Mouse (Mus musculus) naive thymus-derived CD4-positive, alpha-beta T cell, adult 2 months (primary cell): ENCODE results near the gene Ppp1r14a.

Experiments used
- DNase-seq: peaks from one replicate; pipeline ENCODE4 v3.0.0-alpha.2; 2011; ENCODE audit warnings: low read depth

Ppp1r14a gene

DNA sequence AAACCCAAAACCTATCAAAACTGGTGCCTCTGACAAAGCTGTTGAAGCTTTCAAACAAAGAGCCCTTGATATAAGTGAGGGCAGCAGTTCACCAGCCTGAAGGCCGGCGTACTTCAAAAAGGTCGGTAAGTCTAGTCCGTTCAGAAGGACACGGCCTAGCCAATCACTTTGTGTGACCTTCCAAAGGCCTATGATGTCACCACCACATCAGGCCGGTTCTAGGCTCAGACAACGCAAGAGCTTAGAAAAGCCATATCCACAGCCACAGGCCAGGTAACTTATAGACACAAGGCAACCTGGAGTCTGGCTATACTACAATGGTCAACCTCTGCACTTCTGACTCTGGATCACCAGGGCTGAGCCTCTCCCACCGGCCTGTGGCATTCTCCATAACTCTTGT lies 9.2 kb upstream of the Ppp1r14a start:
- DNase-seq: no peak

DNA sequence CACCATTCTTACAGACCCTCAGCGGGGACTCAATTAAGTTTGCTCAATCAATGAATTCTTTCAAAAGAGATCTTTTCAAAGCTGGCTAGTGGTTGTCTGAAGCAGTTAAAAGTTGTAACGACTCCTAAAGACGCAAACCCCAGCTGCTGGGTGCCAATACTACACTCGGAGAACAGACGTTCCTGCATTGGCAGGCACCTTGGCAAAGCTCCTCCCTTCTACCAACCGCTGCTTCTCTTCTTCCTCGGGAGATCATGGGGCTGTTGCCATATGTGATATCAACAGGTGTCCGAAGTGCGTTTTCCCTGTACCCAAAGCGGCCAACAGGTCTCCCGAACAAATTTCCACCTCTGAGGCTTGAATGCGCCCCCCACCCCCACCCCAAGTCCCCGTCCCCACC lies 8.3 kb upstream of the Ppp1r14a start:
- DNase-seq: peak; percentile 52

DNA sequence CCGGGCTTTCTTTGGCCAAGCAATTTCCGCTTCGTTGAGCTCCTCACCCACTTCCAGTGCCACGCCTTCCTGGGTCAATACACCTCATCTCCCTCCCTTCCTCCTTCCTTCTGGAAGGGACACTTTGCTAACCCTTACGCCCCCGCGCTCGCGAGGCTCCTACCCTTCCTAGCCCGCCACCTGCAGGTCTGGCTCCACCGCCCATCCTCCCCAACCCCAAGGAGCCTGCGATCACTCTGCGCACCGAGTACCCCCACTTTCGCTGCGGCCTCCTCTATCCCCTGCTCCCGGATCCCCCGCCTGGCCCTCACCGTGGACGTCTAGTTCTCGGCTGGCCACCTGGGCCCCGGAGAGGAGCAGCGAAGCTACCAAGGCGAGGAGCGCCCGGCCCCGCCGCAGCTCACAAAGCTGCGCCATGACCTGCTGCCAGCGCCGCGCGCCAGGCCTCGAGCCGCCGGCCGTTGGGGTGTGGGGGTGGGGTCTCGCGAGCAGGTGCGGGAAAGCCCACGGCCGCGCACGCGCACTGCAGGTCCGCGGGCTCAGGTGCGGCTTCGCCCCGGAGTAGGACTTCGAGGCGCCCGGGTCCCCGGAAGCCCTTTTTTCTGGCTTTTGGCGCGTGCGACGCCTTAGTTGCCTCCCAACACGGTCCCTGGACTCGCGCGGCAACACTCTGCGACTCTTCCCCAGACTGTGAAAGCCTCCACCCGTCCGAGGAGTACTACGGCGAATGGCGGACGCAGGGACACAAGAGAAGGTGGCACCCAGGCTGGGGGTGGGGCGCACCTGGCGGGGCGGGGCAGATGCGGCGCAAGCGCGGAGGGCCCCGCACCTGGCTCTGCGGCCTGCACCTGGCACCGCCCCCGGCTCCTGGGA lies 7.7 kb upstream of the Ppp1r14a start, which contains the start of gene Spint2:
Gene Spint2 (minus strand): TSS at position 712 of the 873 bp plus-strand sequence.
- DNase-seq: peak; percentile 78

DNA sequence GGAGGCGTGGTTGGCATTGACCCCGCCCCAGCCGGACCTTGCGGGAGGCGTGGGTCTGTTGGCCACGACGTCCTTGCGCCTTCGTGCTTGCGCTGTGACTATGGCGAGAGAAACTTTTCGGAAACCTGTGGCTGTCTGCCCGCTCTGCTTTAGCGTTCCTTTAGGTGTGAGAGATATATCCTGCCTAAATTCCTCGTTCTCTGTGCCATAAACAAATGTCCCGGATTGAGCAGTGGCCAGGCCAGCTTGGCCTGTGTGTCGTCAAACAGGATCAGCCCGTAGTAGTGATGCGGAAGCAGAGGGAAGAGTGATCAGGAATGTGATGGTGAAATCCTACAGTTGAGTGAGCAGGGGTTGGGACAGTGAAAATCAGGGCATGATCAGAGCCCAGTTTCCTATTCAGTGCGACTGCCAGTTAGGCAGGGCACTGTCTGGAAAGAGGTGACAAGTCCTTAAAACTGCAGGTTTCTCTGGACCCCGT lies 7.0 kb upstream of the Ppp1r14a start:
- DNase-seq: no peak

DNA sequence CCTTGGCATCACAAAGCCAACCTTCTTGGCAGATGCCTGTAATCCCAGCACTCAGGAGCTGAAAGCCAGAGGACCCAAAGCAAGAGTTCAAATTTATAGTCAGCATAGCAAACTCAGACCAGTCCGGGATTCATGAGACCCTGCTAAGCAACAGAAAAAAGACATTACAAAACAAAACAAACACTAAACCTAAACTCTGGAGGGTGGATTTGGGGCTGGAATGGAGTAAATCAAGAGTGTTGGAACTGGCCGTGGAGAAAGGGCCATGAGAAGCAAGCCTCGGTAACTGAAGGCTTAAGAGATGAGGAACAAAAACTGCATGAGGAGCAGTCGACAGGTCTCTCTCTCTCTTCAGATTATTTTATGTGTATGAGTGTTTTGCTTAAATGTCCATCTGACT lies 5.2 kb upstream of the Ppp1r14a start:
- no peak for DNase-seq

DNA sequence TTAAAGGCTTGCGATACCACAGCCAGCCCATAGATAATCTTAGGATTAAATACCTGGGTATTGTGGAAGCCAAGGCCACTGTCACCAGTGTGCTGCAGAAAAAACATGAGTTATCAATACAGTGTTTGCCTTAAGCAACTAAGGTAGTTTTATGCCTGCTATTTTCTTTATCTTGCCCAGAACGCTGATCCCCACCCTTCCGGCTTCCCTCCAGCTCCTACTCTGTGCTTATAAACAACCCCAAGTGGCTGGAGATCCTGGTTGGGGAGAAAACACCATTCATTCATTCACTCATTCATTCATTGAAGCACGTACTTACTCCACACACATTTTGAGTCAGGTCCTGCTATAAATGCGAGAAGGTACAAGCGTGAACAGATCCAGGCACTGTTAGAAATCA lies 4.6 kb upstream of the Ppp1r14a start:
- DNase-seq: no peak

DNA sequence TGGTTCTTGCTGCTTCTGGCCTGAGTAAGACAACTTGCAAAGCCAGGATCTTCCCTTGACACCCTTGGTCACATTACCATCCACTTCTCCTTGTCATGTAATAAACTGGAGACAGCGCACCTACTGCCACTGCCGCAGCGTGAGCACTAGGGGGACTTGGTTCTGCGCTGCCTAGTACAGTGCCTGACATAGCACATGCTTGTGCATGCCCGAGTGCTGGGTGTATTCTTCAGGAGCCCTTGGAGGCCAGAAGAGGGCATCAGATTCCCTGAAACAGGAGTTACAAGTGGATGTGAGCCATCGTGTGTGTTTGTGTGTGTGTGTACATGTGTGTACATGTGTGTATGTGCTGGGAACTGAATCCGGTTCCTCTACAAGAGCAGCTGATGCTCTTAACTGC lies 1.6 kb upstream of the Ppp1r14a start:
- no peak for DNase-seq

DNA sequence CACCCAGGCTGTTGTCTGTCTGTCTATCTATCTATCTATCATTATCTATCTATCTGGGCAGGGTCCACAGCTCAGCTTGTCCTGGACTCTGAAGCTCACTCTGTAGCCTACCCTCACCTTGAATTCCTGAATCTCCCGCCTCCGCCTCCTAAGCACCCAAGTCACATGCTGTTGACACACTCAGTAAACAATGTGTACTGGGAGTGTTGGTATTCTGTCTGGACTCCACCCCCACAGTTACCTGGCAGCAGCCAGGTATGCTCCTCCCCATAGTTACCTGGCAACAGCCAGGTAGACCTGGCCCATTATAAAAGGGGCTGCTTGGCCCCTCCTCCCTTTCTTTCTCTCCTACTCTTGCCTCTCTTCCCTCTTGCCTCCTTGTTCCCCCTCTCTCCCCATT lies 1.0 kb upstream of the Ppp1r14a start:
- DNase-seq: no peak

DNA sequence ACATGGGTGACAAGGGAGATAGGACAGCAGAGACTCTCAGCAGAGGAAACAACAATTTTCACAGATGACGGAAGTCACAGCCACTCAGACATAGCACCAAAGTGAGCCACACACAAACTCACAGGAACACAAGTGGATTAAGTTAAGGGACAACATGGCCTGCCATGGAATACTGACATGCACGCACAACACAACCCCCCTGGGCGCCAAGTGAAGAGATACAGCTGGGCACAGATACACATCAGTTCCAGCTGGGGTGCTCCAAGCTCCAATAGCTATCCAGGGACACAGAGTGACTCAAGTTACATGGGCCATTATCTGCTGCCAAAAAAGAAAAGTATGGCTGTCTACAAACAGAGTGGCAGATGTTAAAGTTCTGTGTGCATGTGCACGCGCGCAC lies 748 bp downstream of the Ppp1r14a start:
- DNase-seq: no peak

DNA sequence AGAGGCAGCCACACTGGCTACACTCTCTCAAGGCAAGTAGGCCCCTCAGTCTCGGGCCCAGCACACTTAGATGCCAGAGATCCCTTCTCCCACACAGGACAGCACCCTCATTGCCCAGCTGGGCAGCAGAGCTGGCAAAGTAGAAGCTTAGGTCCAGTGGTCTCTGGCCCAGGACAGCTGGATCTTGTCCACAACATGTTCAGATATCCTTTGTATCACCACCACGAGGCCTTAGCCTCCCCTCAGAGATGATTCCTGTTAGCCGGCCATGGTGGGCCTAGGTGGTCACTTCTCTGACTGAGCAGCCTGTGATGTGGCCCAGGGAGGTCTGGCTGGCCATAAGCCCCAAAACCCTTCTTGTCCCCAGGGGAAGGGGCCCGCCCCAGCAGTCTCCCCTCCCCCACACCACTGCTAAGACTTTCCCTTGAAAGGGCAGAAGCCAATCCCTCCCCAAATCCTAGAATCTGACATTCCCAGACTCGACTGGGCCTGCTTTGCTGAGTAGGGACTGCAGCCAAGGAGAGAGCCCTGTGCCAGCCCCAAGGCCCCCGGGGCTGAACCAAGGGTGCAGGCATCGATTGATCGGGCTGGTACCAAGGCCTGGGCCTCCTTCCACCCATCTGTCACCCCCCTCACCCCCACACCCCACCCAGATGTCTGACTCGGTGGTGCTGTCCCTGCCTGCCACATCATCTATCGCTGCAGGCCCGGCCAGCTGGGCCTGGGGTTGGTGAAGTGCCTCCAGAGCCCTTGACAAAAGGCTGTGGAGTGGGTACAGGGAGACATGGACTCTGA lies 1.8 kb downstream of the Ppp1r14a start:
- no peak for DNase-seq

DNA sequence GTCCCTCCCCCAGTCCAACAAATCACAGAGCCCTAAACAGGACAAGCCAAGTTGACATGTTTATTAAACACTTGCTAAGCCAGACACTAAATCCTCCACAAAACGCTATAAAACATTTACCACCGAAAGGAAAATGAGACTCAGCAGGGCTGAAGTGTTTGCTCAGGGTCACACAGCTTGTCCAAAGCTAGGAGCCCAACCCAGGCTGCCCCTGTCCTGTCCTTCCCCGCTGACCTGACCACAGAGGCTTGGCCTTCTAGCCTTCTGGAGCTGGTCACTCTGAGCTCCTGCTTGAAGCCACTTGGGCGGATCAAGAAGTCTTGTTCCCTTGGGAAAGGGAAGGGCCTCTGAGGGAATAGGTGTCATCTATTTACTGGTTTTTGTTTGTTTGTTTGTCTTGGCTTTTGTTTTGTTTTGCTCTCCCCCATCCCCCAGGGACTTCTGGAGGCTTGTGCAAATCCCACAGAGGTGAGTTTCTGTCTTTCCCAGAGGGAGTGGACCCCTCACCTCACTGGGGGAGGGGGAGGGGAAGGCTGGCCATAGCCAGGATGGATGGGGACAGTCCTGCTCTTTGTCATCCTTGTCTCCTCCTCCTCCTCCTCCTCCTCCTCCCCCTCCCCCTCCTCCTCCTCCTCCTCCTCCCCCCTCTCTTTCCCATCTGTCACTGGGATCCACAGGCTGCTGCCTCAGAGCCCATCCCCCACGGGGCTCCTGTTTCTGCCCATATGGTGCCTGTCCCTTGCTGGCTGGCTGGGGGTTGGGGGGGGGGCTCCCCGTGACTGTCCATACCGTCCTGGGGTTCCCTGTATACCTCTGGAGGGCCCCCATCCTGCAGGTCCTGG lies 2.7 kb downstream of the Ppp1r14a start:
- DNase-seq: no peak

DNA sequence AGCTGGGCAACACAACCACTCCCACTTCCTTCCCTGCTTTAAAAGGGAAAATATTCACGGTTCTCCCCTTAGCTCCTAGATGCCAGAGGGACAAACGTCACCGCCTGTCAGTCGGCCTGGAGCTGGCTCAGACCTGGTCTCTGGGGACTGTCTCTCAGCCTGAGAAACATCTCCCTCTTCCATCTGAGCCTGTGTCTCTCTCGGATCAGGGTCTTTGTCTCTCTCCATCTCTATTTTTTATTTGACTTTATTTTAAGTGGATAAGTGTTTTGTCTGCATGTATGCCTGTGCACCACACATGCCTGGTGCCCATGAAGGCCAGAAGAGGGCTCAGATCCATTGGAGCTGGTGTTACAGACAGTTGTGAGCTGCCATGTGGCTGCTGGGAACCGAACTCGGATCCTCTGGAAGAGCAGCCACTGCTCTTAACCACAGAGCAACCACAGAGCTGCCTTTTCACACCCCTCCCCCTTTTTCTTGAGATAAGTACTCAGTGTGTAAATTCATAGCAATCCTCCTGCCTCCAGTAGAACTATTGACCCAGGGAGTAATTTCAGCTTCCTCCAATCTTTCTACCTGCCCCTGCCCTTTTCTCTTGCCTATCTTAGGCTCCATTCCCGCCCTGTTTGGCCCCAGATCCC lies 3.5 kb downstream of the Ppp1r14a start:
- no peak for DNase-seq

DNA sequence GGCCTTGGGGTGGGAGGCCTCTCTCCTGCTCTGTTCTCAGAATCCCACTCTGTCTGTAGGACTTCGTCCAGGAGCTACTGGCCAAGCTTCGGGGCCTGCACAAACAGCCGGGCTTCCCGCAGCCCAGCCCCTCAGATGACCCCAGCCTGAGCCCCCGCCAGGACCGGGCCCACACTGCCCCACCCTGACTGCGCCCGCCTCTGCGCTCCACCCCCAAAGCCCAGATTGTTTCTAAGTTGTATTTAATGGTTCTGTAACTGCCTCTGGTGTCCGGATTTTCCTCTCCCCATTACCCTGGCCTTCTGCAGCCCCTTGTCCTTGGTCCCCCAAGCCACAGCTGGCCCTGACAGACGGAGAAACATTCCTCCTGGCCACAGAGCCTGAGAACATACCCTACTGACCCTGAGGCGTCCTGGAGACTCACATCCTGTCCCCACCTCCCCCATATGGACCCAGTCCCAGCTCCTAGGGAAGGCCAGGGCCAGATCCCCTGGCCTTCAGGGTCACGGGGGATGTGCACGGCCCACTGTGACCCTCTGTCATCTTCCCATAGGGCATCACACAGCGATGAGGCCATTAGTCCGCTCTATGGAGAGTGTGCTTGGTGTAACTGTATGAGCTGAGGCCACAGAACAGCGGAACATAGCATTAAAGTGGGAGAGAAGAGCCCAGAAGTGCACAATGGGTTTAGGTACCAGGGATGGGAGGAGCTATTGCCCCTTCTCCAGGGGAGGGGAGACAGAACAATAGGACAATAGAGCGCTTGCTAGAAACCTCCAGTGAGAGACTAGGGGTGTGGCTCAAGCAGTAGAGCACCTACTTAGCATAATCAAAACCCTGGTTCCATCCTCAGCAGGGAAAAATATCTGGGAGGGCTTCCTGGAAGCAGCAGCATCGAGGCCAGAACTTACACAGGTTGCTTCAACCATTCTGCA lies 4.3 kb downstream of the Ppp1r14a start:
- no peak for DNase-seq

DNA sequence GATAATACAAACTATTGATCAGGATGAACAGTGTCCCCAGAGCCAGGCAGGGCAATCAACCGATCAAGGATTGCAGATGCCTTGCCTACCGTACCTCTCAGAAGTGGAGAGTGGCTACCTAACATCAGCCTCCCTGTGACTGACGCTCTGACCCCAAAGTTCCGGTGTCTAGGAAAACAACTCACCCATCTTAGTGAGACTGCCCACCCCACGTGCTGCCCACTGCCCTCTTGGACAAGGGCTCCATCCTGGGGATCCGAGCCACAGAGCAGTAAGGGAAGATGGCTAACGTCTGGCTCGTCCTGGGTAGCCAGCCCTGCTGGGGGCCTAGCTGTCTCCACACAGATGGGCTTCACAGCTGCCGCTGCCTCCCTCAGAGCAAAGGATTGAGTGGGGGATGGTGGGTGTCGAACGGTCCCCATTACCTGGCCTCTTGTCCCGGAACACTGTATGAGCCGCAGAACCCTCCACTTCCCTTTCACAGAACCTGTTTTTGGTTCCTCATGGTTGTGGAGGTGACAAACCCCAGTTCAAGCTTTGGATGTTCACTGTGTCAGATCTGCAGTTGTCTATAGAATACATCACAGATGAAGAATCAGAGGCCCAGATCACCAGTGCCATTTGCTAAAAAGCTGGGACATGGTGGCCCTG lies 5.1 kb downstream of the Ppp1r14a start:
- DNase-seq: no peak

DNA sequence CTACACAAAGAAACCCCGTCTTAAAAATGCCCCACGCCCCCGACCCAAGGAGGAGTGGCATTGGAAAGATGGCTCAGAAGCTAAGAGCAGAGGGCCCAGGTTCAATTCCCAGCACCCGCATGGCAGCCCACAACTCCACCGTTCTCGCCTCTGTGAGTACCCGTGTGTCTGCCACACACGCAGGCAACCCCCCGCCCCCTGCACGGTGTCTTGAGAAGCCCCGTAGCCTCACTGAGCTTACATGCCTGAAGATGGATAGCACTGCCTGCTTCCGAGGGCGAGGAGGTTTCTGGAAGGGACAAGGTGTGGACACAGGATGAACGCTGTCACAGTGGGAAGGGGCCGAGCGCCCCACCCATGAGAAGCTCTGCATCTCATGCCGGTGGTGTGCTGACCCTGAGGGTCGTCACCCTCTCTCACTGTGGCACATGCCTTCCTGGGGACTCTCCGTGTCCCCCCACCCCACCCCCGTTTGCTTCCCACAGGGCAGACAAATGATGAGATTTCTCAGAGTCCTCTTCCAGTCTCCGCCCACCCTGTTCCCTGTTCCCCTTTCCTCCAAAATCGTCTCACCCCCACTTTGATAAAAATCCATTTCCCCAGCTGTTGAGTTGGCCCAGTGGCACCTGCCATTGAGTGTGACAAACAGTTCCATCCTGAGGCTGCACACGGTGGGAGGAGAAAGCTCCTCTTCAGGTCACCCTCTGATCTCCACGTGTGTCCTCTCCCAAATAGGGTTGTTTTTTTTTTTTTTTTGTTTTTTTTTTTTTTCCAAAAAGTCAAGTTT lies 6.9 kb downstream of the Ppp1r14a start:
- no peak for DNase-seq

DNA sequence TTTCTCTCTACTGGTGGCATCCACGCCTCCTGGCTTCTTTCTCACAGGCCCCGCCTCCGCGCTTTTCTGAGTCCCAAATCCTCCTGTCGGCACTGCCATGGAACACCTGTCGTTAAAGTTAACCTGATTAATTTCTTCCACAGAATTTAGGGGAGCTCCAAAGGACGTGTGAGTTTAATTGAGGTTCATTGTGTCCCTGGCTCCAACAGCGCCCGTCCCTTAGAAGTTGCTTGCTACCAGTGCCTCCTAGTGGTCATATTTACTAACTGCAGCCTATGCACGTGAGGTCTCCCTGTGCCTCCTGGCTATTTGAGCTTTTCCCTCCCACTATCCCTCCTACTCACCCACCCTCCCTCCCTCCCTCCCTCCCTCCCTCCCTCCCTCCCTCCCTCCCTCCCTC lies 7.9 kb downstream of the Ppp1r14a start:
- peak; percentile 84 for DNase-seq

DNA sequence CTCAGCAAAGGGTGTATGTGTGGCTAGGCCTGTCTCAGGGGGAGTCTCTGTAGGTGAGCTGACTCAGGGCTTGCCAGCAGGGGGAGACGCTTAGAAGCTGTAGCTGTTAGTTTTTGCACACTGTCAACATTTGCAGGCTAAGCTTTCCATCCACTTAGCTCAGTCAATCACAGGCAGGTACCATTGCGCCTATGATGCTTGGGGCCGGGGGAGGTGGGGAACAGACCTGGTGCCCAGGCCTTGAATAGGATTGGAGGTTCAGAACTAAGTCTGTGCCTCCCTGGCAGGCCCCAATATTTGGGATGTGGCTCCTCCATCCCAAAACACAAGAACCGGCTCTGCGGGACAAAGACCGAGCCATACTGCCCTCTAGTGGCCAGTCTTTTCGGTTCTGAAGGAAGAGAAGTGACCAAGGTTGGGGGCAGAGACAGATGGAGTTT lies 12.0 kb downstream of the Ppp1r14a start:
- DNase-seq: peak; percentile 77

DNA sequence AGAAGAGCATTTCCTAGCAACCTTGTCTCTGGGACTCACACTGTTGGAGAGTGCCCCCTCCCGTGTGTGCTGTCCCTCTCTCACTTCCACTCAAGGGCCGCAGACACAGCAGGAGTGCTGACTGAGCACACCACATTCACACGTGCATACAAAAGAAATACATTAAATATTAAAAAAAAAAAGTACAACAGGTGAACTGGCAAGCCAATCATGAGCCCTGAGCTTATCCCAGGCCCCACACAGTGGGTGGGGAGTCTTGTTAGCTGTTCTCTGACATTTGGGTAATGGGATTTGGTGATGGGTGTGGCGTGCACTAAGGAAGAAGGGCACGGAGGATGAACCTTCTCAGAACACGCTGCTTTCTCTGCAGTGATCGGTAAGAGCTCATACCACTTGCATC lies 13.5 kb downstream of the Ppp1r14a start:
- DNase-seq: no peak
